Mouse (Mus musculus) G1E (cell line): Measurements from ENCODE around the gene Il12rb1.

Experiments used
- CTCF ChIP-seq: IDR thresholded peaks from 2 replicates; pipeline ENCODE4 v1.5.1; 2012; ENCODE audit warnings: low read depth, low read length, inconsistent platforms, mixed read lengths
- GATA1 ChIP-seq: IDR thresholded peaks from 2 replicates; pipeline ENCODE4 v1.6.1; 2012; ENCODE audit warnings: borderline replicate concordance, low read length, inconsistent platforms, mixed read lengths
- GATA2 ChIP-seq: IDR thresholded peaks from 2 replicates; pipeline ENCODE4 v1.6.1; 2012; ENCODE audit warnings: low read depth, low read length, inconsistent platforms, borderline replicate concordance
- TAL1 ChIP-seq: conservative IDR thresholded peaks from 2 replicates; pipeline ENCODE4 v1.6.1; 2012; ENCODE audit warnings: low read depth, low read length, inconsistent platforms, mixed read lengths

GRCm38 (mm10) chr8:70853863-70854262 is 45.6 kb downstream of the Il12rb1 start:
- no peak for TF ChIP-seq CTCF
- TF ChIP-seq TAL1, result no peak
- no peak for TF ChIP-seq GATA2
- TF ChIP-seq GATA1, result no peak
